Mouse (Mus musculus) gastrocnemius, adult 2 months (tissue): Measurements from ENCODE around the gene Cbarp. TPM values are rescaled to one million over a fixed set of nuclear protein-coding genes. Genes with fewer than 3 reads are reported as not detected.
A peak's percentile ranks its signal among the peaks of the same experiment; 100 is the strongest.
"Not testable (repeated sequence)": the region's sequence is repeated elsewhere in the genome, so short reads cannot be mapped to it uniquely, and the experiment has no call there.

Experiments used
- DNase-seq: peaks from one replicate; pipeline ENCODE4 v3.0.0; 2022
- H3K27ac ChIP-seq: fragments of 200-600 bp; 2 replicates; pipeline ENCODE4 v1.8.1; 2022; ENCODE audit warnings: mild to moderate bottlenecking
- H3K4me3 ChIP-seq: fragments of 200-600 bp; 2 replicates; pipeline ENCODE4 v1.8.1; 2022; ENCODE audit warnings: mild to moderate bottlenecking, moderate library complexity
- CTCF ChIP-seq: fragments of 200-600 bp; IDR thresholded peaks from 2 replicates; pipeline ENCODE4 v1.8.1; 2022; ENCODE audit warnings: antibody characterized with exemption, mild to moderate bottlenecking, moderate library complexity
- intact Hi-C: fragments of 180-260 bp; cut with DNase I; formaldehyde crosslinking; loops from one replicate; pipeline ENCODE4 v1.15.1; 2025
- total RNA-seq, 2 experiments: library from RNA; stranded (reverse); gene quantifications; 2 replicates each; pipeline ENCODE4 v1.2.3; 2021

Cbarp gene
- total RNA-seq, 2 experiments from 2014 or later, result 1.8 to 2.3 TPM

- peak overlapping the region; percentile 99 for H3K27ac ChIP-seq
- no peak for TF ChIP-seq CTCF
- H3K4me3 ChIP-seq, result peak overlapping the region; percentile 99
- DNase-seq, result peak; percentile 96
- intact Hi-C loops, result no loop called here
Observed at GRCm38 (mm10) chr10:80168038-80168661, 27.5 kb upstream of the Cbarp start.

GRCm38 (mm10) chr10:80167460-80168037, 26.9 kb upstream of the Cbarp start:
- DNase-seq, result peak; percentile 99
- intact Hi-C loops, result no loop called here
- Histone ChIP-seq H3K4me3 (peak overlapping the region; percentile 99), H3K27ac (peak overlapping the region; percentile 99)
- no peak for TF ChIP-seq CTCF

DNA sequence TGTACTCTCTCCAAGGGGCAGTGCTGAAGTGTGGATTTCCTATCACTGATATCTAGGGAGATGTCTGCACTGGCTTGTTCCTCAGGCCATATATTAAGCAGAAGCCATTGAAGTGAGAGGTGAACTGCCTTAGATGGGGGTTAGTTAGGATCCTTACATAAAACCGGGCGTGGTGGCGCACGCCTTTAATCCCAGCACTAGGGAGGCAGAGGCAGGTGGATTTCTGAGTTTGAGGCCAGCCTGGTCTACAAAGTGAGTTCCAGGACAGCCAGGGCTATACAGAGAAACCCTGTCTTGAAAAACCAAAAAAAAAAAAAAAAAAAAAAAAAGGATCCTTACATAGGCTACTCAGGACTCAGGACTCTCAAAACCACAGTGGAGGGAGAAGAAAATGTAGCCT, 25.5 kb upstream of the Cbarp start:
- H3K27ac ChIP-seq, H3K4me3 ChIP-seq, intact Hi-C loops, DNase-seq: not testable (repeated sequence)

GRCm38 (mm10) chr10:80165392-80166128, 24.9 kb upstream of the Cbarp start, which contains the start of gene Cirbp:
Gene Cirbp, plus strand, starts transcription at chr10:80165985.
- peak within 1 kb of the TSS; percentile 70 for H3K4me3 ChIP-seq
- intact Hi-C loops, result loop anchor here (1.0 to 2.0 kb wide), 2 partner anchors 20 to 181 kb away; partner anchors contain the start of gene Tmem259
- peak within 1 kb of the TSS; percentile 99 for H3K27ac ChIP-seq
- no peak for TF ChIP-seq CTCF
- no peak for DNase-seq

DNA sequence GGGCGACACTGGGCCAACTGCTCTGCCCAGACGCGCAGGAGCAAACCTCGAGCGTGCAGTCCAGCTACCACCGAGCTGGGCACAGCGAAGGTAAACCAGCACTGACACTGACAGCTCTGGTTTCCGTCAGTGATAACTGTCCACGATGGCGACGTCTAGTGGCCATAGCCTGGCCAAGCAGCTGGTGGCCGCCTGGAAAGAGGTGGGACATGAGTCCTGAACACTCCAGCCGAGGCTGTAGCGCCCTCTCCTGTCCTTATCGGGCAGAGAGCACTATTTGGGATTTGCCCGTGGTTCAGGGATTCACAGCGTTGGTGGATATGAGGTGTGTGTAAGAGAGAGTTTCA, 24.3 kb upstream of the Cbarp start:
- TF ChIP-seq CTCF, result no peak; the same call in 1 of the 2 replicates
- peak; percentile 96 for DNase-seq
- peak overlapping the region; percentile 70 for H3K4me3 ChIP-seq
- intact Hi-C loops, result loop anchor here (1.0 to 2.0 kb wide), 2 partner anchors 20 to 180 kb away; partner anchors contain the start of gene Tmem259
- peak overlapping the region; percentile 93 for H3K27ac ChIP-seq

- no peak for DNase-seq
- peak overlapping the region; percentile 70 for H3K4me3 ChIP-seq
- intact Hi-C loops, result loop anchor here (2.0 kb wide), 1 partner anchor 180 kb away; the partner anchor contains the start of gene Tmem259
- TF ChIP-seq CTCF, result no peak
- H3K27ac ChIP-seq, result peak overlapping the region; percentile 93
Observed at GRCm38 (mm10) chr10:80164161-80164997, 23.7 kb upstream of the Cbarp start.

- no peak overlapping the region; the same call in 1 of the 2 replicates for H3K4me3 ChIP-seq
- peak overlapping the region; percentile 93 for H3K27ac ChIP-seq
- intact Hi-C loops, result loop anchor here (2.0 kb wide), 1 partner anchor 179 kb away; the partner anchor contains the start of gene Tmem259
- peak; percentile 73 for DNase-seq
- TF ChIP-seq CTCF, result no peak
Observed at GRCm38 (mm10) chr10:80163721-80164120, 23.1 kb upstream of the Cbarp start.

- TF ChIP-seq CTCF, result no peak
- no peak for DNase-seq
- H3K27ac ChIP-seq, result peak overlapping the region; percentile 93
- no peak overlapping the region for H3K4me3 ChIP-seq
- intact Hi-C loops, result no loop called here
Observed at GRCm38 (mm10) chr10:80162716-80163299, 22.2 kb upstream of the Cbarp start.

DNA sequence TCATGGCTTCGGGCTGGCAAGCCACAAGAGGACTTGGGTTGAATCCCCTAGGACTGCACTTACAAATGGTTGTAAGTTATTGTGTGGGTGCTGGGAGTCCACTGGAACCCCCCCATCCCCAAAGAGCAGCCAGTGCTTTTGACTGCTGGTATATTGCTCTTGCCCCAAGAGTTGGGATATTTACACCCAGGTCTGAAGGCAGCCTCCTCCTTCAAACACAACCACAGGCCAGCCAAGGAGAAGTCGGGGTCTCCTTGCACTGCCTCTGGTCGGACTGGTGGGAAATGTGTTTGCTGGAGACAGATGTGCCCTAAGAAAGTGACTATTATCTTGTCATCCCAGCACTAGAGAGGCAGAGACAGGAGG, 21.6 kb upstream of the Cbarp start:
- Histone ChIP-seq H3K27ac (peak overlapping the region; percentile 93), H3K4me3 (no peak overlapping the region)
- no peak for DNase-seq
- TF ChIP-seq CTCF, result no peak
- intact Hi-C loops, result no loop called here

GRCm38 (mm10) chr10:80161522-80162242, 21.0 kb upstream of the Cbarp start:
- intact Hi-C loops, result no loop called here
- peak overlapping the region; percentile 93 for H3K27ac ChIP-seq
- H3K4me3 ChIP-seq, result peak overlapping the region; percentile 73
- TF ChIP-seq CTCF, result no peak
- DNase-seq, result no peak

DNA sequence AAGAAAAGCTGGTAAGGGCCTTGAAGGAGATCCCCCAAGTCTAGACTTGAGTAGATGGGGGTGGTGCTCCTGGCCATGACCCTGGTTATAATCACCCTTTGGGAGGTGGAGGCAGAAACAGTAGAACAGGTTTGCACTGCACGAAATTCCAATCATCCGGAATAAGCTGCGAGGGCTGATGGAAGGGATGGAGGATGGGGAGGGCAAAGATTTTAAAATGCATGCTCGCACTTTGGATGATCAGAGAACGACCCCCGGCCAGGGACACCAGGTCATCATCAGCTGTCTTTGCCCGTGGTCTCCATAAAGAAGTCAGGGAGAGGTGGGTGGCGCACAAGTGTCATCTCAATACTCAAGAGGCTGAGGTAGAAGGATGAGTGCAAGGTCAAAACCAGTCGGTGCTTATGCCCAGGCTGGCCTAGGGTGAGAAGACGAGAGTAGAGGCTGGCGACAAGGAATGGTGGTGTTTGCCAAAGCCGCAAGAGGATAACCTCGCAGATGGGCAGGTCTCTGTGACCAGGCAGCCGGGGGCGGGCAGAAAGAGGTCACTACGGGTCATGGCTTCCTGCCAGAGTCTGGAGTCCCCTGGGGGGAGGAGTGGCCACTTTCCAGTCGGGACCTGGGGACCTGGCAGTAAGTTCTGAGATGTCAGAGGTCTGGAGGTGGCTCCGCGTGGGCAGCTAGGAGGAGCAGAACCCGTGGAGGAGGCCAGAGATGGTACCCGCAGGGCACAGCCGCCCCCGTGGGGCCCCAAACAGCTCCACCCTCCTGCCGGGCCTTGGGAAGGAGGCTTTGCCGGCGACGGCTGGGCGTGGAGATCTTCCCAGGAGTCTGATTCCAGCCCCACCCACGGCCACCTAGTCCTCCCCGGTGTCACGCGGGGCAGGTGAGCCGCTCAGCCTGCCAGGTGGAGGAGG, 20.1 kb upstream of the Cbarp start:
- peak; percentile 84 for DNase-seq
- Histone ChIP-seq H3K27ac (peak overlapping the region; percentile 93), H3K4me3 (peak overlapping the region; percentile 73)
- intact Hi-C loops, result no loop called here
- no peak for TF ChIP-seq CTCF
